Mouse (Mus musculus): ENCODE measurements around the gene Rusc2.

DNA sequence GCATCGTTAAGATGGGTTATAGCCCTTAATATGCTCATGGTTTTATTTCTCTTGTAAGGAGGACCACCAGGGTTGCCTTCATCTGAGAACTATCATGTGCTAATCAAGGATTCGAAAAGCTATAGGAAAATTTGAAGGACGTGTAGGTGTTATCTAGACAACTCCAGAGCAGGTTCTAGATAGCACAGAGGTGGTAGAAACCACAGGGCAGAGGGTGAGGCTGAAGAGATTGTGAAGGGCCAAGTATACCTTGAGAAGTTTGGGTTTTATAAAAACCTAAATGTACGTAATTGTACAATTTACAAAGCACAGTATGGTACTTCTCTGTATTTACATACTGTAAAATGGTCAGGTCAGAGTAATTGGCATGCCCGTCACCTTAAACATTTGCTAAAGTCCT lies 13.4 kb downstream of the Rusc2 start:
- no peak for TF ChIP-seq CTCF (IDR thresholded peaks at IDR 0.05; ENCODE audit: control insufficient read depth, insufficient read depth, insufficient replicate concordance, low read depth, low read length)
- no peak for TF ChIP-seq POLR2A (IDR thresholded peaks at IDR 0.05; ENCODE audit: control insufficient read depth, low read depth, low read length)
